Mouse (Mus musculus): Measurements from ENCODE around the gene Acvr1b.

The Acvr1b gene

GRCm38 (mm10) chr15:101228866-101229590, 55.2 kb downstream of the Acvr1b start:
- no peak for DNase-seq (ENCODE audit: low spot score in 2 of 2)

- DNase-seq (ENCODE audit: low spot score in 2 of 2), result no peak
Measured at GRCm38 (mm10) chr15:101230503-101230902, 56.6 kb downstream of the Acvr1b start.

GRCm38 (mm10) chr15:101230995-101231647, 57.3 kb downstream of the Acvr1b start:
- DNase-seq (ENCODE audit: low spot score in 2 of 2), result no peak

GRCm38 (mm10) chr15:101231648-101232180, 57.8 kb downstream of the Acvr1b start:
- DNase-seq (ENCODE audit: low spot score in 2 of 2), result no peak

- DNase-seq (ENCODE audit: low spot score in 2 of 2), result no peak
Measured at GRCm38 (mm10) chr15:101232607-101233006, 58.7 kb downstream of the Acvr1b start.

- DNase-seq (ENCODE audit: low spot score in 2 of 2), result no peak
Measured at GRCm38 (mm10) chr15:101233183-101233582, 59.3 kb downstream of the Acvr1b start.

DNA sequence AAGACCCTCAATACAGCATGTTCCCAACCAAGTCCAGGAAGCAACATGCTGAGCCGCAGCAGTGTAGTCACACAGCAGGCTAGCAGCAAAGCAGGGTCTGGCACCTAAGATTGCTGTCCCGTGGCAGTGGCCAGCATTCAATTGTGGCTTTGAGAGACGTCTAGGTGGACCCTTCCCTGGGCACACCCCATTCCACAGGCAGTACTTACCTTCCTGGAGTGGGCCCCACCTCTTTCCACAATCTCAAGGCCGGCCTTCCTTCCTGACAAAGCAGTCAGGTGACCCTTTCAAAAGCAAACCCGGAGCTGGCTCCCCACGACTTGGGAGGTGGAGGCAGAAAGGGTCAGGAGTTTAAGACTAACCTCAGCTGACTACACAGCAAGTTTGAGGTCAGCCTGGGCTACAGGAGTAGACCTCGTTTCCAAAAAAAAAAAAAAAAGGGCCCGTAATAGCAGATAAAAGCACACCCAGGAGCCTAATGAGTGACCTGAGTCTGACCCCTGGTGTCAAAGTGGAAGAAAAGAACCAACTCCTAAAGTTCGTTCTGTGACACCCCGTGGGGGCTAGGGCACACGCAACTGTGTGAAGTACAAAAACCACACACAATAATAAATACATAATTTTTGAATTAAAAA, 59.9 kb downstream of the Acvr1b start:
- DNase-seq (ENCODE audit: low spot score in 2 of 2), result no peak

DNA sequence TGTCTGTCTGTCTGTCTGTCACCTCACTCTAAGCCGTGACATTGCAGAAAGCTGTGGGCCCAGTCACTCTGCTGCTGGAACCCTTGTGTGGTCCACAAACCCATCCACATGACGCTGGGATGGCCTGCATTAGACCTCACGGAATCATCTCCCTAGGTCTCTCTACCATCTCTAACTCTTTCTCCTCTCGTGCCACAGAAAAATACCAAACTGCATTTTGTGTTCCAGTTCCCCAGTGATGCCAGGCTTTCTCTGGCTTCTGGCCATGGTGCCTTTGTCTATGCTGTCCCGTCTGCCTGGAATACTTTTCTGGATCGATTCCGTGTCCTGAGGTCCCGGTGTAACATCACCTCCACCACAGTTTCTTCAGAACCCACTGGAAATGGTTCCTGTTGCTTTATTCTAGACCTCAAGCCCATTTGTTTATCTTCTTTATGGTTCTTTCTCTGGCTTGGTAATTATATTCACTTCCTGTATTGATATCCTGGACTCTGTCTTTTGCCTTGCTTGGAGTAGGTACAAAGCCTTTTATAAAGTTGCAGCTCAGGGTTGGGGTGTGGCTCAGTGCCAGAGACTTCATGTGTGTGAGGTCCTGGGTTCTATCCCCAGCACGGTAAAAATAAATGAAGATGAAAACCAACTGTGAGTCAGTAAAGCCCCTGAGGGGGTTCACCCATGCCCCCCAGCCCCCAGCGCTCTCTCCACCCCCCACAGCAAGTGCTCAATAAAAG, 60.9 kb downstream of the Acvr1b start:
- DNase-seq (ENCODE audit: low spot score in 2 of 2), result no peak

GRCm38 (mm10) chr15:101235342-101235698, 61.5 kb downstream of the Acvr1b start:
- DNase-seq (ENCODE audit: low spot score in 2 of 2), result no peak

- no peak for DNase-seq (ENCODE audit: low spot score in 2 of 2)
Measured at GRCm38 (mm10) chr15:101235728-101236327, 62.0 kb downstream of the Acvr1b start.

GRCm38 (mm10) chr15:101236878-101237277, 63.0 kb downstream of the Acvr1b start:
- peak in 1 of 2 experiments; percentile 65 for DNase-seq (ENCODE audit: low spot score in 2 of 2)

- DNase-seq (ENCODE audit: low spot score in 2 of 2), result peak in 1 of 2 experiments; percentile 65
Measured at GRCm38 (mm10) chr15:101238885-101239511, 65.1 kb downstream of the Acvr1b start.

DNA sequence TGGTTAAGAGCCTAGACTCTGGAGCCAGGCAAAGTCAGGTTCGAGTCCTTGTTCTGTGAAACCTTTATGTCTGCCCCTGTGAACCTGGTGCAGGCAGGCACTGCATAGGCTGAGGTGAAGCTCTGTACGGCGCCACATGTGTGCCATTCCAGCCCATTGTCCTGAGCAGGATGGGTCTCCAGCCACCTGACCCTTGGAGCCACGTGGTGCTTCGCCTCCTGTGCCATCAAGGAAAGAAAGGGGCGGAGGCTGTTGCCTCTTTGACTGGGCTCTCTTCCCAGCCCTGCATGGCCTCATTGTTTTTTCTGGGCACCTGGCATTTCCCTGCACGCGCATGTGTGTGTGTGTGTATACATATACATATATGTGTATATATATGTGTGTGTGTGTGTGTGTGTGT, 66.0 kb downstream of the Acvr1b start:
- no peak for DNase-seq (ENCODE audit: low spot score in 2 of 2)

- peak; percentile 71 to 88 for DNase-seq (ENCODE audit: low spot score in 2 of 2)
Measured at GRCm38 (mm10) chr15:101240799-101241204, 66.9 kb downstream of the Acvr1b start.

GRCm38 (mm10) chr15:101241236-101241635, 67.4 kb downstream of the Acvr1b start:
- no peak for DNase-seq (ENCODE audit: low spot score in 2 of 2)

- DNase-seq (ENCODE audit: low spot score in 2 of 2), result no peak
Measured at GRCm38 (mm10) chr15:101241853-101242252, 68.0 kb downstream of the Acvr1b start.

GRCm38 (mm10) chr15:101242645-101243044, 68.8 kb downstream of the Acvr1b start:
- DNase-seq (ENCODE audit: low spot score in 2 of 2), result no peak

GRCm38 (mm10) chr15:101244012-101244411, 70.1 kb downstream of the Acvr1b start:
- DNase-seq (ENCODE audit: low spot score in 2 of 2), result no peak

DNA sequence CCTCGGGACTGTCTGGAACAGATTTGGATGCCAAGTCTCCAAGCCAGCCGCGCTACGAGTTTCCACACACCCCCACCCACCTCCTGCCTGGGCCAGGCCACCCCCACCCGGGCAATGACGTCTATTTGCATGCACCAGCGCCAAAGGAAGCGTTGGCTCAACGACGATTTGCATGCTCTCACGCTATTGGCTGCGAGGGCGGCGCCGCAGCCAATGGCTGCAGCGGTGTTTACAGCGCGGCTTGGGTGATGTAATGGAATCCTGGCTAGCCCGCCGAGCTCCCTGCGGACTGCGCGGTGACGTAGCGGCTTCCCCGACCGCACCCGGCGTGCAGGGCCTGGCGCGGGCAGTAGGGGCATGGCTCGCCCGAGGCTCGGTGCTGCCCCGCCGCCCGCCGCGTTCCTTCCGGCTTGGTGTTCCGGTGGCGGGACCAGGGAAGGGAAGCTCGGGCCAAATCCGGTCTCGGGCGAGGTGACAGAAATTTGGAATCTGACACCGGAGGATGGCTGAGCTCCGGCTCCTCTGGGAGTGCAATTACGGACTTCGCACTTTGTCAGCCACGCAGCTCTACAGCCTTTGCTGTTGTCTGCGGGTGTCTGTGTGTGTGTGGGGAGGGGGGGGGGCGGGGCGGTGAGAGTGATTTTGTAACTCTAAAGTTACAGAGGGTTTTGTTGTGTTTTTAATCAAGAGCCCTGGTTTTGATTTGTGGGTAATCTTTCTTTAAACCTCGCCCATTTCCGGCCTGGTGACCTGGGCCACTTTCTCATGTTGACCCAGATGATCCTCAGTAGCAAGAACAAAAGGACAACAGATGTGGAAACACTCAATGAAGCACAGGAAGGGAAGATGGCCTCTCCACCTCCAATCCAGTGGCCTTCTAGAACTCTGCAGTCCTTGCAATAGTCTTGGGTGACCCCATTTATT, 72.6 kb downstream of the Acvr1b start:
- peak; percentile 79 to 88 for DNase-seq (ENCODE audit: low spot score in 2 of 2)

- DNase-seq (ENCODE audit: low spot score in 2 of 2), result no peak
Measured at GRCm38 (mm10) chr15:101247155-101247498, 73.3 kb downstream of the Acvr1b start.
